Mouse (Mus musculus): Measurements from ENCODE around the gene Tnik. TPM values are rescaled to one million over a fixed set of nuclear protein-coding genes. Genes with fewer than 3 reads are reported as not detected.
A peak's percentile ranks its signal among the peaks of the same experiment; 100 is the strongest.

Tnik gene
- total RNA-seq, 2 experiments from 2014 or later = 39.4 to 39.8 TPM

- DNase-seq = no peak
- intact Hi-C loops (cut with DNase I) = no loop called here
These were observed 127.2 kb downstream of the Tnik start for GRCm38 (mm10) chr3:28390183-28390582.

- intact Hi-C loops (cut with DNase I) = no loop called here
- DNase-seq = no peak
These were observed 129.5 kb downstream of the Tnik start for GRCm38 (mm10) chr3:28392542-28392941.

GRCm38 (mm10) chr3:28398781-28399180 lies 135.8 kb downstream of the Tnik start:
- no peak for DNase-seq
- intact Hi-C loops (cut with DNase I) = no loop called here

- DNase-seq = peak in 1 of 2 experiments; percentile 18
- intact Hi-C loops (cut with DNase I) = no loop called here
These were observed 136.7 kb downstream of the Tnik start for GRCm38 (mm10) chr3:28399593-28400216.

- intact Hi-C loops (cut with DNase I) = no loop called here
- DNase-seq = no peak
These were observed 138.3 kb downstream of the Tnik start for GRCm38 (mm10) chr3:28401335-28401734.

- intact Hi-C loops (cut with DNase I) = no loop called here
- DNase-seq = no peak
These were observed 139.2 kb downstream of the Tnik start for GRCm38 (mm10) chr3:28402221-28402620.

GRCm38 (mm10) chr3:28405391-28405790 lies 142.4 kb downstream of the Tnik start:
- intact Hi-C loops (cut with DNase I) = loop anchor here (5.0 kb wide), 1 partner anchor 143 kb away; the partner anchor contains the start of gene Tnik

GRCm38 (mm10) chr3:28408859-28409459 lies 145.9 kb downstream of the Tnik start:
- intact Hi-C loops (cut with DNase I) = loop anchor here (5.0 kb wide), 1 partner anchor 147 kb away; the partner anchor contains the start of gene Tnik
- peak; percentile 55 to 59 for DNase-seq

More at GRCm38 (mm10) chr3:28405391-28405790, 142.4 kb downstream of the Tnik start:
- no peak for DNase-seq

GRCm38 (mm10) chr3:28410269-28410668 lies 147.3 kb downstream of the Tnik start:
- no peak for DNase-seq
- intact Hi-C loops (cut with DNase I) = loop anchor here (10.0 kb wide), 1 partner anchor 245 kb away; no protein-coding TSS in a partner anchor

- intact Hi-C loops (cut with DNase I) = loop anchor here (10.0 kb wide), 1 partner anchor 251 kb away; no protein-coding TSS in a partner anchor
- no peak for DNase-seq
These were observed 153.0 kb downstream of the Tnik start for GRCm38 (mm10) chr3:28415986-28416385.

- intact Hi-C loops (cut with DNase I) = loop anchor here (10.0 kb wide), 1 partner anchor 252 kb away; no protein-coding TSS in a partner anchor
- DNase-seq = no peak
These were observed 154.2 kb downstream of the Tnik start for GRCm38 (mm10) chr3:28417091-28417715.

- no peak for DNase-seq
- intact Hi-C loops (cut with DNase I) = no loop called here
These were observed 157.2 kb downstream of the Tnik start for GRCm38 (mm10) chr3:28420194-28420593.

- intact Hi-C loops (cut with DNase I) = no loop called here
- no peak for DNase-seq
These were observed 157.7 kb downstream of the Tnik start for GRCm38 (mm10) chr3:28420698-28421097.

- no peak for DNase-seq
- intact Hi-C loops (cut with DNase I) = no loop called here
These were observed 158.8 kb downstream of the Tnik start for GRCm38 (mm10) chr3:28421798-28422197.

- DNase-seq = no peak
- intact Hi-C loops (cut with DNase I) = no loop called here
These were observed 159.2 kb downstream of the Tnik start for GRCm38 (mm10) chr3:28422221-28422620.

- intact Hi-C loops (cut with DNase I) = no loop called here
These were observed 162.9 kb downstream of the Tnik start for GRCm38 (mm10) chr3:28425911-28426310.

GRCm38 (mm10) chr3:28431459-28431858 lies 168.4 kb downstream of the Tnik start:
- intact Hi-C loops (cut with DNase I) = no loop called here
- DNase-seq = no peak

More at GRCm38 (mm10) chr3:28425911-28426310, 162.9 kb downstream of the Tnik start:
- no peak for DNase-seq

- intact Hi-C loops (cut with DNase I) = no loop called here
- DNase-seq = no peak
These were observed 169.3 kb downstream of the Tnik start for GRCm38 (mm10) chr3:28432321-28432720.

GRCm38 (mm10) chr3:28435478-28435877 lies 172.5 kb downstream of the Tnik start:
- intact Hi-C loops (cut with DNase I) = no loop called here
- no peak for DNase-seq

- no peak for DNase-seq
- intact Hi-C loops (cut with DNase I) = no loop called here
These were observed 174.4 kb downstream of the Tnik start for GRCm38 (mm10) chr3:28437429-28437828.

GRCm38 (mm10) chr3:28441545-28441944 lies 178.5 kb downstream of the Tnik start:
- intact Hi-C loops (cut with DNase I) = no loop called here
- no peak for DNase-seq
